Mouse (Mus musculus) intestine, embryonic 14.5 days (tissue): ENCODE data around the gene Vldlr. TPM values are rescaled to one million over a fixed set of nuclear protein-coding genes. Genes with fewer than 3 reads are reported as not detected.

Experiments
- ATAC-seq: fragments of 200-750 bp; cut with Nextera tagmentation; replicated peaks from 2 replicates; pipeline ENCODE4 v1.8.0; 2017; ENCODE audit warnings: low read depth, moderate number of reproducible peaks, moderate TSS enrichment, moderate library complexity; ENCODE audit not compliant: low FRiP score, low TSS enrichment
- DNase-seq: peaks from one replicate; pipeline ENCODE4 v3.0.0-alpha.2; 2018; ENCODE audit warnings: low spot score
- H3K27ac ChIP-seq: fragments of 300-500 bp; sonication (generic); 2 replicates; pipeline ENCODE4 v1.5.1; 2014; ENCODE audit warnings: low read depth, mild to moderate bottlenecking, control low read depth
- H3K27me3 ChIP-seq: fragments of 300-500 bp; sonication (generic); replicated peaks from 2 replicates; pipeline ENCODE4 v1.6.1; 2014; ENCODE audit warnings: low read length, control low read depth; ENCODE audit not compliant: control insufficient read depth, insufficient read depth
- H3K36me3 ChIP-seq: fragments of 300-500 bp; sonication (generic); 2 replicates; pipeline ENCODE4 v1.6.1; 2014; ENCODE audit warnings: low read length, control low read depth; ENCODE audit not compliant: control insufficient read depth, insufficient read depth
- H3K4me1 ChIP-seq: fragments of 300-500 bp; sonication (generic); replicated peaks from 2 replicates; pipeline ENCODE4 v1.6.1; 2014; ENCODE audit warnings: low read length, control low read depth, mixed read lengths; ENCODE audit not compliant: control insufficient read depth, insufficient read depth
- H3K4me2 ChIP-seq: fragments of 300-500 bp; sonication (generic); 2 replicates; pipeline ENCODE4 v1.6.1; 2014; ENCODE audit warnings: low read length
- H3K4me3 ChIP-seq: fragments of 300-500 bp; sonication (generic); 2 replicates; pipeline ENCODE4 v1.5.1; 2014; ENCODE audit warnings: low read depth, low read length, control low read depth, mixed read lengths
- H3K9ac ChIP-seq: fragments of 300-500 bp; sonication (generic); 2 replicates; pipeline ENCODE4 v1.6.1; 2014; ENCODE audit warnings: mild to moderate bottlenecking, low read length
- H3K9me3 ChIP-seq: fragments of 300-500 bp; sonication (generic); 2 replicates; pipeline ENCODE4 v1.6.1; 2016; ENCODE audit warnings: low read length, control low read depth; ENCODE audit not compliant: control insufficient read depth
- WGBS: fragments of 180-500 bp; shearing (Covaris S2); extraction: QIAGEN DNeasy Blood & Tissue Kit; methylation state at CpG from one replicate; pipeline ENCODE4 v1.1.7; 2014; 5-methylcytosine and 5-hydroxymethylcytosine counted together
- polyA plus RNA-seq: library from polyadenylated mRNA; unstranded; fragments of >200 nt; fragmentation: Nextera tagmentation; extraction: Ambion mirVana; gene quantifications from 2 replicates; pipeline ENCODE4 v1.2.1, GENCODE M21; 2014

Gene Vldlr
- polyA plus RNA-seq, 1 experiment from 2014 or later, result 5.6 TPM

- DNase-seq, result no peak
- ATAC-seq, result no peak
- WGBS, result 90% methylated on average over 3 of the region's 3 CpGs
These were observed 39.4 kb downstream of the Vldlr start for GRCm38 (mm10) chr19:27255678-27256077.

GRCm38 (mm10) chr19:27260102-27260501, 43.8 kb downstream of the Vldlr start:
- no peak for DNase-seq
- no peaks in the 10 kb centered on the region for H3K9me3 ChIP-seq
- no peaks in the 10 kb centered on the region for H3K36me3 ChIP-seq
- 59% methylated on average over 4 of the region's 4 CpGs for WGBS
- no peaks in the 10 kb centered on the region for H3K27me3 ChIP-seq
- no peak overlapping the region for H3K4me3 ChIP-seq
- ATAC-seq, result no peak
- no peaks in the 10 kb centered on the region for H3K4me1 ChIP-seq
- H3K27ac ChIP-seq, result no peak overlapping the region
- H3K9ac ChIP-seq, result no peak overlapping the region
- no peak overlapping the region for H3K4me2 ChIP-seq

More at GRCm38 (mm10) chr19:27255678-27256077, 39.4 kb downstream of the Vldlr start:
- H3K27me3 ChIP-seq, result no peaks in the 10 kb centered on the region
- no peaks in the 10 kb centered on the region for H3K9me3 ChIP-seq
- no peaks in the 10 kb centered on the region for H3K4me1 ChIP-seq
- no peak overlapping the region for H3K27ac ChIP-seq
- no peak overlapping the region for H3K4me3 ChIP-seq
- H3K36me3 ChIP-seq, result no peaks in the 10 kb centered on the region
- H3K4me2 ChIP-seq, result no peak overlapping the region
- H3K9ac ChIP-seq, result no peak overlapping the region

- Histone ChIP-seq H3K9ac (no peak overlapping the region), H3K9me3 (no peaks in the 10 kb centered on the region), H3K27me3 (no peaks in the 10 kb centered on the region), H3K4me3 (no peak overlapping the region), H3K36me3 (no peaks in the 10 kb centered on the region), H3K4me2 (no peak overlapping the region), H3K27ac (no peak overlapping the region), H3K4me1 (no peaks in the 10 kb centered on the region)
- WGBS, result 84% methylated on average over 8 of the region's 8 CpGs
- ATAC-seq (no peak), DNase-seq (no peak)
These were observed 44.5 kb downstream of the Vldlr start for GRCm38 (mm10) chr19:27260621-27261278.

- H3K4me2 ChIP-seq, result no peak overlapping the region
- no peak overlapping the region for H3K27ac ChIP-seq
- no peak for ATAC-seq
- no peaks in the 10 kb centered on the region for H3K36me3 ChIP-seq
- WGBS, result 86% methylated on average over 3 of the region's 3 CpGs
- no peaks in the 10 kb centered on the region for H3K27me3 ChIP-seq
- H3K4me1 ChIP-seq, result no peaks in the 10 kb centered on the region
- DNase-seq, result no peak
- no peaks in the 10 kb centered on the region for H3K9me3 ChIP-seq
- H3K4me3 ChIP-seq, result no peak overlapping the region
- H3K9ac ChIP-seq, result no peak overlapping the region
These were observed 45.9 kb downstream of the Vldlr start for GRCm38 (mm10) chr19:27262141-27262540.

GRCm38 (mm10) chr19:27273385-27273784, 57.1 kb downstream of the Vldlr start:
- H3K36me3 ChIP-seq, result no peaks in the 10 kb centered on the region
- H3K27me3 ChIP-seq, result no peaks in the 10 kb centered on the region
- WGBS, result 80% methylated on average over 2 of the region's 2 CpGs
- DNase-seq (no peak), ATAC-seq (no peak)
- H3K27ac ChIP-seq, result no peak overlapping the region
- no peak overlapping the region for H3K4me2 ChIP-seq
- H3K9ac ChIP-seq, result no peak overlapping the region
- H3K9me3 ChIP-seq, result no peaks in the 10 kb centered on the region
- no peak overlapping the region for H3K4me3 ChIP-seq
- no peaks in the 10 kb centered on the region for H3K4me1 ChIP-seq

- WGBS, result 82% methylated on average over 1 of the region's 1 CpGs
- no peak overlapping the region for H3K4me2 ChIP-seq
These were observed 58.1 kb downstream of the Vldlr start for GRCm38 (mm10) chr19:27274382-27274781.

GRCm38 (mm10) chr19:27279174-27279573, 62.9 kb downstream of the Vldlr start:
- DNase-seq (no peak), ATAC-seq (no peak)
- H3K9ac ChIP-seq, result no peak overlapping the region
- H3K27me3 ChIP-seq, result no peaks in the 10 kb centered on the region
- no peaks in the 10 kb centered on the region for H3K36me3 ChIP-seq
- H3K4me2 ChIP-seq, result no peak overlapping the region
- no peaks in the 10 kb centered on the region for H3K9me3 ChIP-seq
- H3K4me1 ChIP-seq, result no peaks in the 10 kb centered on the region
- H3K27ac ChIP-seq, result no peak overlapping the region
- 89% methylated on average over 2 of the region's 2 CpGs for WGBS
- H3K4me3 ChIP-seq, result no peak overlapping the region

More at GRCm38 (mm10) chr19:27274382-27274781, 58.1 kb downstream of the Vldlr start:
- Histone ChIP-seq H3K4me3 (no peak overlapping the region), H3K9ac (no peak overlapping the region), H3K27me3 (no peaks in the 10 kb centered on the region), H3K36me3 (no peaks in the 10 kb centered on the region), H3K9me3 (no peaks in the 10 kb centered on the region), H3K27ac (no peak overlapping the region), H3K4me1 (no peaks in the 10 kb centered on the region)
- no peak for ATAC-seq
- no peak for DNase-seq

Other genes with a start within 250 kb of the Vldlr start
- gene Kcnv2, start 106.1 kb downstream of the Vldlr start, polyA plus RNA-seq, result 0.26 and 0.46 TPM in 2 replicates
- gene Pum3, start 213.3 kb downstream of the Vldlr start, polyA plus RNA-seq, result 74.5 and 78.9 TPM in 2 replicates